Mouse (Mus musculus) spleen, postnatal 10 days (tissue): ENCODE results near the gene Zfp93.

Experiments
- DNase-seq, 2 experiments: peaks; one replicate each; pipeline ENCODE4 v3.0.0; 2021 to 2022; ENCODE audit warnings: low spot score in 2 of 2

Gene Zfp93

GRCm38 (mm10) chr7:24291387-24292090 is 21.3 kb downstream of the Zfp93 start:
- no peak for DNase-seq

- DNase-seq = no peak
These were observed 23.0 kb downstream of the Zfp93 start for GRCm38 (mm10) chr7:24293061-24293851.

GRCm38 (mm10) chr7:24294763-24295162 is 24.5 kb downstream of the Zfp93 start:
- no peak for DNase-seq

- no peak for DNase-seq
These were observed 25.2 kb downstream of the Zfp93 start for GRCm38 (mm10) chr7:24295376-24295775.

GRCm38 (mm10) chr7:24296386-24296785 is 26.2 kb downstream of the Zfp93 start:
- no peak for DNase-seq

- DNase-seq = no peak
These were observed 27.3 kb downstream of the Zfp93 start for GRCm38 (mm10) chr7:24297361-24298095.

GRCm38 (mm10) chr7:24298635-24298972 is 28.4 kb downstream of the Zfp93 start:
- no peak for DNase-seq

GRCm38 (mm10) chr7:24298973-24299708 is 28.9 kb downstream of the Zfp93 start:
- peak; percentile 58 to 84 for DNase-seq

GRCm38 (mm10) chr7:24299823-24300481 is 29.7 kb downstream of the Zfp93 start:
- DNase-seq = peak in 1 of 2 experiments; percentile 15

- peak; percentile 18 to 55 for DNase-seq
These were observed 30.6 kb downstream of the Zfp93 start, which contains the start of gene Zfp61 for GRCm38 (mm10) chr7:24300771-24301282. TSS of gene Zfp61 (minus strand) at chr7:24301232.

- no peak for DNase-seq
These were observed 45.7 kb downstream of the Zfp93 start for GRCm38 (mm10) chr7:24315726-24316566.

GRCm38 (mm10) chr7:24316567-24317092 is 46.4 kb downstream of the Zfp93 start, which contains the start of gene Zfp94:
TSS of gene Zfp94 (minus strand) at chr7:24316666.
- DNase-seq = peak; percentile 70 to 90

GRCm38 (mm10) chr7:24318942-24319341 is 48.7 kb downstream of the Zfp93 start:
- no peak for DNase-seq

- no peak for DNase-seq
These were observed 52.4 kb downstream of the Zfp93 start for GRCm38 (mm10) chr7:24322593-24322992.

- DNase-seq = no peak
These were observed 55.0 kb downstream of the Zfp93 start for GRCm38 (mm10) chr7:24325197-24325596.

- DNase-seq = no peak
These were observed 55.5 kb downstream of the Zfp93 start for GRCm38 (mm10) chr7:24325675-24326128.

- DNase-seq = no peak
These were observed 56.3 kb downstream of the Zfp93 start for GRCm38 (mm10) chr7:24326273-24327135.
